Comparison of ENCODE assay signal across 23 mouse cellular contexts in the genomic region with DNA sequence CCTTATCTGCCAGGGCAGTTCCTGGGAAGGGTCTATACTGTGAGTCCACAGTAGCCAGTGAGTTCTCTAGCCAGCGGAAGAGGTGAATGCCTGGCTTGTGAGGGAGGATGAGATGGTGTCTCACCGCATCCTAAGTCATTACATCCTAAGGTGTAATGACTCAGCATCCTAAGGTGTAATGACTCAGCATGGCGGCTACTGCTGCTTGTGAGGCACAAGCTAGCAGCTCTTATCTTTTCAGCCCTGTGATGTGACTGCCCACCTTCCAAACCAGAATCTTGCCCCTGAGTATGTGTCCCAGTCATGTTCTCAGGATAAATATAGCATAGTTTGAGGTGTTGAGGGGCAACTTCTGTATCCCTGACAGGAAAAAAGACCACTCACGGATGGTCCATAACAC.
DNase-seq lines count a peak whose midpoint lies in the region; ATAC-seq lines count a peak whose summit lies in the region.
"Had no signal": no experiment of that assay in that cellular context is flagged by ENCODE, and none has a peak within 500 bp of the region (broad histone marks: within the 10 kb centered on the region; RNA-seq: fewer than 3 reads in every experiment).

No protein-coding gene starts in this region.

- H3K27ac ChIP-seq in heart, embryonic 13.5 days (replicated peaks): 0 out of 2 replicates have a peak overlapping the region, but pooled peaks have one; percentile 2
- H3K27ac ChIP-seq: hindbrain, embryonic 13.5 days; kidney, postnatal 0 days; left cerebral cortex, adult 2 months; limb, embryonic 15.5 days; midbrain, embryonic 12.5 days had no signal

- WGBS in heart, embryonic 13.5 days: 71% methylated on average over 4 of the region's 4 CpGs

- H3K9me3 ChIP-seq in heart, embryonic 13.5 days: peaks cover 5% of the 10 kb centered on the region; the same call in 1 of the 2 replicates
- H3K9me3 ChIP-seq: limb, embryonic 15.5 days had no signal

- no peak overlapping the region for H3K9ac ChIP-seq in heart, embryonic 13.5 days
- H3K9ac ChIP-seq: hindbrain, embryonic 13.5 days; limb, embryonic 15.5 days; midbrain, embryonic 12.5 days had no signal

- no peak for ATAC-seq in heart, embryonic 13.5 days (ENCODE audit: extremely low read depth, insufficient number of reproducible peaks, low FRiP score, low TSS enrichment)
- peak; percentile 30; the same call in 1 of the 2 replicates for ATAC-seq in erythroblast, adult 5-6 weeks (replicated peaks; ENCODE audit: low FRiP score, poor library complexity, severe bottlenecking)
- ATAC-seq: forebrain, embryonic 14.5 days; inflammation-experienced regulatory T-cells, adult 6 months had no signal

- no peak overlapping the region for H3K4me3 ChIP-seq in heart, embryonic 13.5 days
- H3K4me3 ChIP-seq: hindbrain, embryonic 13.5 days; left cerebral cortex, adult 2 months; limb, embryonic 15.5 days; midbrain, embryonic 12.5 days had no signal

- H3K36me3 ChIP-seq in heart, embryonic 13.5 days: no peaks in the 10 kb centered on the region
- H3K36me3 ChIP-seq: hindbrain, embryonic 13.5 days; limb, embryonic 15.5 days; midbrain, embryonic 12.5 days had no signal

- H3K4me2 ChIP-seq in heart, embryonic 13.5 days: no peak overlapping the region
- H3K4me2 ChIP-seq: hindbrain, embryonic 13.5 days; limb, embryonic 15.5 days; midbrain, embryonic 12.5 days had no signal

- no peak for DNase-seq in heart, adult 9 months (ENCODE audit: low spot score in 2 of 2)
- peak; percentile 65 for DNase-seq in 416B (ENCODE audit: low read depth)
- DNase-seq in MEL-GATA-1-ER (ENCODE audit: extremely low read depth, low read depth): peak; percentile 11
- DNase-seq in ovary, postnatal 10 days (ENCODE audit: low spot score): no peak
- no peak for DNase-seq in adrenal gland, postnatal 25 days
- no peak for DNase-seq in thymus, postnatal 25 days
- DNase-seq: cerebellum, adult 2 months; cerebellum, postnatal 36 days; heart, adult 11 months; heart, postnatal 36 days; kidney, adult 18-20 months; lung, postnatal 14 days; right cerebral cortex, postnatal 14 days; thymus, postnatal 36 days had no signal

- peaks cover 15% of the 10 kb centered on the region for H3K4me1 ChIP-seq in heart, embryonic 13.5 days
- H3K4me1 ChIP-seq: limb, embryonic 15.5 days had no signal

- H3K27me3 ChIP-seq in heart, embryonic 13.5 days (replicated peaks): no peaks in the 10 kb centered on the region
- H3K27me3 ChIP-seq: hindbrain, embryonic 13.5 days; limb, embryonic 15.5 days; midbrain, embryonic 12.5 days had no signal

Comparison
In these comparisons a context has a peak if more than half of its experiments do, and no peak if none do; other contexts are left out.
1. DNase-seq: peak in 416B (single experiment) and MEL-GATA-1-ER (single experiment); none in heart, adult 9 months (0 of 2), ovary, postnatal 10 days (single experiment), adrenal gland, postnatal 25 days (single experiment) and thymus, postnatal 25 days (single experiment).